Mouse (Mus musculus): ENCODE results near the gene Gk5. TPM values are rescaled to one million over a fixed set of nuclear protein-coding genes. Genes with fewer than 3 reads are reported as not detected.

Gene Gk5
- 3.1 and 5.4 TPM in 2 replicates for polyA plus RNA-seq (2015; fragmentation: Nextera tagmentation; extraction: Ambion mirVana)

GRCm38 (mm10) chr9:96118861-96119772, at the start of gene Gk5:
Gene Gk5 (plus strand): TSS chr9:96119362.

GRCm38 (mm10) chr9:96195885-96196622, 76.9 kb downstream of the Gk5 start, which contains the start of gene Tfdp2:
Gene Tfdp2 (plus strand): TSS chr9:96196275.

Other genes with a start within 250 kb of the Gk5 start
- 7.7 and 15.2 TPM in 2 replicates for gene Xrn1, start 164.6 kb upstream of the Gk5 start, polyA plus RNA-seq (2015; fragmentation: Nextera tagmentation; extraction: Ambion mirVana)
- 42.4 and 75.2 TPM in 2 replicates for gene Tfdp2, start 76.9 kb downstream of the Gk5 start, polyA plus RNA-seq (2015; fragmentation: Nextera tagmentation; extraction: Ambion mirVana)
- 167 and 178 TPM in 2 replicates for gene Atp1b3, start 245.1 kb downstream of the Gk5 start, polyA plus RNA-seq (2015; fragmentation: Nextera tagmentation; extraction: Ambion mirVana)

All from adrenal gland, postnatal 0 days (tissue).